Mouse (Mus musculus): ENCODE results near the gene Tbxa2r. TPM values are rescaled to one million over a fixed set of nuclear protein-coding genes. Genes with fewer than 3 reads are reported as not detected.

Gene Tbxa2r
- polyA plus RNA-seq, 1 experiment from 2014 or later = 4.4 TPM

- Histone ChIP-seq H3K36me3 (no peaks in the 10 kb centered on the region), H3K4me3 (no peak overlapping the region), H3K4me1 (peaks cover 26% of the 10 kb centered on the region), H3K9ac (replicated peaks) (0 out of 2 replicates have a peak overlapping the region, but pooled peaks have one; percentile 20), H3K27ac (replicated peaks) (no peak overlapping the region), H3K9me3 (no peaks in the 10 kb centered on the region), H3K27me3 (peaks cover 37% of the 10 kb centered on the region), H3K4me2 (replicated peaks) (no peak overlapping the region)
- WGBS = 68% methylated on average over 9 of the region's 9 CpGs
- no peak for ATAC-seq (ENCODE audit: low FRiP score, low read depth)
Observed at GRCm38 (mm10) chr10:81354738-81355477, 26.4 kb downstream of the Tbxa2r start.

DNA sequence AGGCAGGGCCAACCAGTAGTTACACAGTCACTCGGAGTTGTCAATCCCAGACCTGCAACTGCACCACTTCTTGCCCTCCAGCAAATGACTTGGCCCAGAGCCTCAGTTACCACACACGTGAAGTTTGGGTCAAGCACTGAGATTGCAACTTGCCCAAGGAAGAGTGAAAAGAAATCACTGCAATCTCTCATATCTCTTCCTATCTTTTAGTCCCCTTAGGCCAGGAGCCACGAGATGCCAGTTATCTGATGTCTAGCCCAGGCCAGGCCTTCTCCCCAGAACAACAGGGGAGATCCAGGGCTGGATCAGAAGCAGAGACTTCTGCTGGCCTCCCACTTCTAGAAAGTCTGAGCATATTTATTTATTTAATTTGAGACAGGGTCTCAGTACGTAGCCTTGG lies 27.0 kb downstream of the Tbxa2r start:
- ATAC-seq (ENCODE audit: low FRiP score, low read depth) = no peak
- 88% methylated on average over 4 of the region's 4 CpGs for WGBS
- H3K27ac ChIP-seq (replicated peaks) = no peak overlapping the region
- no peaks in the 10 kb centered on the region for H3K36me3 ChIP-seq
- H3K4me1 ChIP-seq = peaks cover 32% of the 10 kb centered on the region
- no peak overlapping the region for H3K4me3 ChIP-seq
- no peak overlapping the region; the same call in 1 of the 2 replicates for H3K9ac ChIP-seq (replicated peaks)
- peaks cover 37% of the 10 kb centered on the region for H3K27me3 ChIP-seq
- H3K9me3 ChIP-seq = no peaks in the 10 kb centered on the region
- H3K4me2 ChIP-seq (replicated peaks) = no peak overlapping the region

DNA sequence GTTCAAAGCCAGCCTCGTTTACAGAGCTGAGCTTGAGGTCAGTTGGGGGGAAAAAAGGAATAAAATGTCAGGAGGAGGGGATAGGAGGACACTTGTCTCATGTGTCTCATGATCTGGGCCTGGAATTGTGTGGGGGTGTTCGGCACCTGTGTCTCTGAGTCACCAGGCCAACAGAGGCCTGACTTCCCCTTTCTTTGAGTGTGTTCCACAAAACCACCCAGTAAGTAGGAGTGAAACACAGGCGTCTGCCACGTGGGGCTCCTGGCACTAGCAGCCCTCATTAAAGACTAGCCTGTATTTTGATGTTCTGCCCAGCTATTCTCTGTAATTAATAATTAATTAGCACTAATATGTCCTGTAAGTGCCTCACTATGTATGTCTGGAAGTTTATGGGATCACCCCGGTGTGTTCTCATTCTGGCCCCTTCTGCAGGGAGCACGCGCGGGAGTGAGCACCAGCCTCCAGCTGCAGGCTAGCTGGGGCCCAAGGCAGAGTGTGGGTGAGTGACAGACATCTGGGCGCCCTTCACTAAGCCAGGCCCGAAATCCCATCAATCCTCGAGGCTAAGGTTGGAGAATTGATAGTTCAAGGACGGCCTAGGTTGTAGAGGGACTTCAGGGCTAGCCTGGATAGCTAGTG lies 27.9 kb downstream of the Tbxa2r start:
- H3K4me3 ChIP-seq = peak overlapping the region; percentile 71; the same call in 1 of the 2 replicates
- H3K9ac ChIP-seq (replicated peaks) = no peak overlapping the region
- WGBS = 58% methylated on average over 12 of the region's 12 CpGs
- no peaks in the 10 kb centered on the region for H3K36me3 ChIP-seq
- peak overlapping the region; percentile 99; the same call in 1 of the 2 replicates for H3K4me2 ChIP-seq (replicated peaks)
- no peaks in the 10 kb centered on the region for H3K9me3 ChIP-seq
- peaks cover 35% of the 10 kb centered on the region for H3K4me1 ChIP-seq
- H3K27me3 ChIP-seq = peaks cover 37% of the 10 kb centered on the region
- no peak overlapping the region for H3K27ac ChIP-seq (replicated peaks)
- no peak for ATAC-seq (ENCODE audit: low FRiP score, low read depth)

- H3K4me2 ChIP-seq (replicated peaks) = peak within 1 kb of the TSS; percentile 99
- H3K27ac ChIP-seq (replicated peaks) = no peak within 1 kb of the TSS; the same call in 1 of the 2 replicates
- H3K4me3 ChIP-seq = peak within 1 kb of the TSS; percentile 71
- no peaks in the 10 kb centered on the region for H3K9me3 ChIP-seq
- peaks cover 37% of the 10 kb centered on the region for H3K27me3 ChIP-seq
- peak; percentile 92 for ATAC-seq (ENCODE audit: low FRiP score, low read depth)
- H3K9ac ChIP-seq (replicated peaks) = peak within 1 kb of the TSS; percentile 75
- no peaks in the 10 kb centered on the region for H3K36me3 ChIP-seq
- WGBS = 2% methylated on average over 79 of the region's 79 CpGs
- H3K4me1 ChIP-seq = peaks cover 35% of the 10 kb centered on the region
Observed at GRCm38 (mm10) chr10:81356991-81357844, 28.7 kb downstream of the Tbxa2r start, which contains the start of gene Mfsd12. Gene Mfsd12, plus strand, starts transcription at chr10:81357491.

DNA sequence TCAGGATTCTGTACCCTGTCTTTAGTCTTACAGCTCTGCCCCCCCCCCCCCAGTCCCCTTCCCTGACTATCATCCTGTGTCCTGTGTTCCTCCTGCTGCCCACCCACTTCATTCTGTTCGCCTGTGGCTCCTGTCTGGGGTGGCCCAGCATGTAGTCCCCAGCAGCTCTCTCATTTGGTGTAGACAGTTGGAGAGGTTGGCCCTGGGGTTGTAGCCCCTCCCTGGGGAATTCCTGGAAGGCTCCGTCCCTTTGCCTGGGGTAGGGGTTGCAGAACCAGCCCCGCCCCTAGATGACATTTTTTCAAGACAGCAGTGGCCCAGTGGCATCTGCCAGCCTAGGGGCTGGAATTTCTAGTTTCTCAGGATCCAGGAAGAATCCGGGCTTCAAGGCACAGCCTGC lies 29.7 kb downstream of the Tbxa2r start:
- no peak overlapping the region; the same call in 1 of the 2 replicates for H3K27ac ChIP-seq (replicated peaks)
- peaks cover 41% of the 10 kb centered on the region for H3K4me1 ChIP-seq
- H3K27me3 ChIP-seq = peaks cover 45% of the 10 kb centered on the region
- peak overlapping the region; percentile 75 for H3K9ac ChIP-seq (replicated peaks)
- H3K4me3 ChIP-seq = peak overlapping the region; percentile 71
- H3K9me3 ChIP-seq = no peaks in the 10 kb centered on the region
- H3K4me2 ChIP-seq (replicated peaks) = peak overlapping the region; percentile 99
- no peak for ATAC-seq (ENCODE audit: low FRiP score, low read depth)
- H3K36me3 ChIP-seq = no peaks in the 10 kb centered on the region
- 22% methylated on average over 4 of the region's 4 CpGs for WGBS

DNA sequence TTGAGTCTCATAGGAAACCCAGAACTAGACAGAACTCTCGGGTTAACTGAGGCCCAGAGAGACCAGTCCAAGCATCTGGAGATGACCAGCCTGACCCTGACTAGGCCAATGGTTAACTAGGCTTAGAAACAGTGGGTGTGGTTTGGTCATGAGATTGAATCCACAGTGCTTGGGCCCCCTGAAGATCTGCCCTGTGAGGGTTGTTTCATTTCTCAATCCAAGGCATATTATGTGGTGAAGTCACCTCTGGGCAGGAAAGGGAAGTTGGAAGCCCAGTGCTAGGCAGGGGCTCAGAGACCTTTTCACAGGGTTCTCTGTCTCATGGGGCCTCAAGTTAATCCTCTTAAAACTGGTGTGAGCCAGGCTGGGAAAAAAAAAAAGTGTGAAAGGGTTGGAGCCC lies 30.3 kb downstream of the Tbxa2r start:
- Histone ChIP-seq H3K9me3 (no peaks in the 10 kb centered on the region), H3K4me3 (no peak overlapping the region), H3K36me3 (no peaks in the 10 kb centered on the region), H3K4me1 (peaks cover 48% of the 10 kb centered on the region), H3K27ac (replicated peaks) (no peak overlapping the region), H3K9ac (replicated peaks) (0 out of 2 replicates have a peak overlapping the region, but pooled peaks have one; percentile 15), H3K27me3 (peaks cover 51% of the 10 kb centered on the region), H3K4me2 (replicated peaks) (peak overlapping the region; percentile 99)
- ATAC-seq (ENCODE audit: low FRiP score, low read depth) = no peak
- 56% methylated on average over 1 of the region's 1 CpGs for WGBS

GRCm38 (mm10) chr10:81360721-81361120 lies 32.2 kb downstream of the Tbxa2r start:
- Histone ChIP-seq H3K36me3 (no peaks in the 10 kb centered on the region), H3K4me2 (replicated peaks) (no peak overlapping the region), H3K9me3 (no peaks in the 10 kb centered on the region), H3K4me3 (no peak overlapping the region), H3K9ac (replicated peaks) (no peak overlapping the region), H3K4me1 (peaks cover 66% of the 10 kb centered on the region), H3K27ac (replicated peaks) (no peak overlapping the region), H3K27me3 (peaks cover 56% of the 10 kb centered on the region)
- ATAC-seq (ENCODE audit: low FRiP score, low read depth) = no peak
- WGBS = 78% methylated on average over 8 of the region's 8 CpGs

GRCm38 (mm10) chr10:81362336-81362949 lies 33.9 kb downstream of the Tbxa2r start:
- H3K36me3 ChIP-seq = peaks cover 14% of the 10 kb centered on the region
- H3K9ac ChIP-seq (replicated peaks) = no peak overlapping the region
- 80% methylated on average over 12 of the region's 12 CpGs for WGBS
- no peak overlapping the region for H3K27ac ChIP-seq (replicated peaks)
- no peak overlapping the region for H3K4me3 ChIP-seq
- H3K4me2 ChIP-seq (replicated peaks) = no peak overlapping the region
- no peaks in the 10 kb centered on the region for H3K9me3 ChIP-seq
- peaks cover 50% of the 10 kb centered on the region for H3K27me3 ChIP-seq
- H3K4me1 ChIP-seq = peaks cover 73% of the 10 kb centered on the region
- ATAC-seq (ENCODE audit: low FRiP score, low read depth) = no peak

DNA sequence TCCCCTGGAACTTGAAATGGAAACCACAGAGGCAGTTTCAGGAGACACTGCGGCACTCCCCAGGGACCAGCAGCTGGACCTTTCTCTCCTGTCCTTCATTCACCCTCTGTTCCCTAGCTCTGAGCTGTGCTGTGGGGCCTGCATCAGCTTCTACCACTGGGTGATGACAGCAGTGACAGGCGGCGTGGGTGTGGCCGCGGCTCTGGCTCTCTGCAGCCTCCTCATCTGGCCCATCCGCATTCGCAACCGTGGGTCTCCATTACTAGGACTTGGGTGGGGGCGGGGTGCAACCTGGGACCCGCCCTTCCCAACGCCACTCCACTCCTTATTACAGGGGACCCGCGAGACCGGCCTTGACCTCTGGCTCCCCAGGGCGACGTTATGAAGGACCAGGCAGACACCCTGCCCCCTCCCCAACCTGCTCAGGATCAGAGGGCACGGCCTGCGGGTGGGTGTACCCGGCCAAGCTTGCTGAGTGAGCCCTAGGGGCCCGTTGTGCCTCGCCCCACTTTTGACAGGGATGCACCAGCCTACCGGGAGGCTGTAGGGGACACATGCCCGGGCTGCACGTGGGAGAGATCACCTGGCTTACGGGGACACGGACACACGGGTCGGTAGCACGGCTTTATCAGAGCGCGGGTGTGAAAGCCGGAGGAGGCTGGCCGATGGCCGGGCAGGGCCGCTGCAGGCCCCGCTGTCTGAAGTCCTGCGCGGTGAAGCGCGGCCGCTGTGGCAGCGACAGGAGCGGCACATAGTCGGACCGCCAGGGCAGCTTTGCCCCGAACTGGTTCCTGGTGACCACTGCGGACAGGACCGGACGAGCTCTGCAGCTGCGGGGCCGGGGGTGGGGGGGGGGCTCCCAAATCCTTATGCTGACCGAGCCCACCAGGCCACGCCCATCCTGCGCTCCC lies 35.2 kb downstream of the Tbxa2r start:
- Histone ChIP-seq H3K9me3 (no peaks in the 10 kb centered on the region), H3K4me1 (peaks cover 62% of the 10 kb centered on the region), H3K27ac (replicated peaks) (no peak overlapping the region), H3K4me3 (peak overlapping the region; percentile 28), H3K27me3 (peaks cover 38% of the 10 kb centered on the region), H3K36me3 (peaks cover 27% of the 10 kb centered on the region), H3K4me2 (replicated peaks) (peak overlapping the region; percentile 48), H3K9ac (replicated peaks) (peak overlapping the region; percentile 28; the same call in 1 of the 2 replicates)
- ATAC-seq (ENCODE audit: low FRiP score, low read depth) = no peak
- 12% methylated on average over 49 of the region's 54 CpGs for WGBS

DNA sequence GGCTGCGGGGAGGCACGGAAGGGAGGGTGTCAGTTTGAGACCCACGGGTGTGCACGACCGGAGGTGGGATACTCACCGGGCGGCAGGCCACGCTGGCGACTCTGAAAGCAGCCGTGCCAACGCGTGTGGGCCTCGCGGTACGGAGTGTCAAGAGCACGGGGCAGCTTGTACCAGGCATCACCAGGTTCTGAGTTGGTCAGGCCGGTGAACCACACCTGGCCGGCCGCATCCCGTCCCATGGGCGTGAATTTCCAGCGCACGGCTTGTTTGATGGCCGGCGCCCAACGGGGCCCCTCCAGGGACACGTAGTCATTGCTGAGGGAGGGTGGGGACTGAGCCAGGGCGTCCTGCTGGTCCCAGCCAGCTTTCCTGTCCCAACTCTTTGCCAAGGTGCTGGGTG lies 36.1 kb downstream of the Tbxa2r start:
- no peak overlapping the region for H3K27ac ChIP-seq (replicated peaks)
- 11% methylated on average over 28 of the region's 28 CpGs for WGBS
- no peaks in the 10 kb centered on the region for H3K9me3 ChIP-seq
- no peak overlapping the region; the same call in 1 of the 2 replicates for H3K9ac ChIP-seq (replicated peaks)
- peak overlapping the region; percentile 28 for H3K4me3 ChIP-seq
- peaks cover 36% of the 10 kb centered on the region for H3K27me3 ChIP-seq
- peak overlapping the region; percentile 48 for H3K4me2 ChIP-seq (replicated peaks)
- peaks cover 36% of the 10 kb centered on the region for H3K36me3 ChIP-seq
- H3K4me1 ChIP-seq = peaks cover 52% of the 10 kb centered on the region
- ATAC-seq (ENCODE audit: low FRiP score, low read depth) = no peak; the same call in 1 of the 2 replicates
